ENCODE assay signal across 19 mouse cellular contexts in the genomic region with DNA sequence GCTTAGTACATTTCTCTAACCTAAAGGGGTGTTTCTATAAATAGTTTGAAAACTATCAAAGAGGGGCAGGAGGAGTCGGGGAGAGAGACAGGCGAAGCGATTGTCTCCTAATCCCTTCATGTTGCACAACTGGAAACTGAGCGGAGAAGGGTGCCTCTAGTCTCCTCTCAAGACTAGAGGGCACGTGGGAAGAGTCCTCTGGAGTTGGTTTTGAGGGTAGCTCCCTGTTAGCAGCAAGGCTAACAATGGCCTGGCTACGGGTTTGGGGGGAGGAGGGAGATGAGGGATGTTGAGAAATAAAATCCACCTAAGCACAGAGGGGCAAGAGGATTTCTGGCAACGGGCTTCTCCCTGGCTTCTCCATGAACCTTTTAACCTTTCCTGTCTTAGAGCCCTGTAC.
"Had no signal": no experiment of that assay in that cellular context is flagged by ENCODE, and none has a peak within 500 bp of the region (broad histone marks: within the 10 kb centered on the region; RNA-seq: fewer than 3 reads in every experiment).

No protein-coding gene starts in this region.

- H3K27me3 ChIP-seq: limb, embryonic 12.5 days; limb, embryonic 15.5 days; neural tube, embryonic 13.5 days; stomach, embryonic 15.5 days had no signal

- DNase-seq: kidney, adult 18-20 months; kidney, adult 9 months; left cerebral cortex, postnatal 4 days; liver, postnatal 0 days; lung, embryonic 14.5 days; retina, postnatal 1 day; right cerebral cortex, postnatal 25 days; spleen, adult 18-20 months had no signal

- H3K9ac ChIP-seq: limb, embryonic 12.5 days; limb, embryonic 15.5 days; liver, embryonic 14.5 days; liver, postnatal 0 days; lung, embryonic 14.5 days; neural tube, embryonic 13.5 days; stomach, embryonic 15.5 days had no signal

- ATAC-seq: intestine, embryonic 16.5 days; liver, postnatal 0 days; lung, postnatal 0 days; midbrain, embryonic 16.5 days had no signal

- H3K4me3 ChIP-seq: limb, embryonic 12.5 days; limb, embryonic 15.5 days; myocyte; neural tube, embryonic 13.5 days; stomach, embryonic 15.5 days had no signal

- H3K9me3 ChIP-seq: limb, embryonic 12.5 days; limb, embryonic 15.5 days; neural tube, embryonic 13.5 days; stomach, embryonic 15.5 days had no signal

- H3K36me3 ChIP-seq: limb, embryonic 12.5 days; limb, embryonic 15.5 days; neural tube, embryonic 13.5 days; stomach, embryonic 15.5 days had no signal

- H3K27ac ChIP-seq: limb, embryonic 12.5 days; limb, embryonic 15.5 days; liver, embryonic 14.5 days; macrophage; neural tube, embryonic 13.5 days; stomach, embryonic 15.5 days had no signal

- H3K4me1 ChIP-seq: stomach, embryonic 15.5 days had no signal

- H3K4me2 ChIP-seq: limb, embryonic 12.5 days; limb, embryonic 15.5 days; liver, embryonic 11.5 days; lung, embryonic 14.5 days; neural tube, embryonic 13.5 days; stomach, embryonic 15.5 days had no signal
